Mouse (Mus musculus) MEL-GATA-1-ER (cell line): ENCODE measurements around the gene Olfr1156.

ENCODE experiments used
- DNase-seq: peaks from one replicate; pipeline ENCODE4 v3.0.0-alpha.2; 2012; ENCODE audit warnings: low read depth; ENCODE audit errors: extremely low read depth

Olfr1156 gene

DNA sequence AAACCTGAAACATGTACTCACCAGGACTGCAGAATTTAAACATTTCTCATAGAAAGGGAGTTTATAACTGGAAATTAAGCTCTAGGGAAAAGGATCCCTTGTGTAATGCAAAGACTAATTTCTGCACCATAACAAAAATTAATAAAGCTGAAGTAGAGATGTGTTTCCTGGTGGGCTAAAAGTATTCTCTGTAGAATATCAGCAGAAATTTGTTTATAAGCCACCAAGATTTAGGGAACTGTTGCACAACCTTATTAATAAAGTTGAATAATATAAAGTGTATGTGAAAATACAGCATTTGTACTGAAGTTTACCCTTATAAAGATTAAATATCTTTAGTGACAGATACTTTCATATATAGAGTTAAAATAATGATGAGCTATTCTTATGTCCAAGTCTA is at the start of gene Olfr1156:
Gene Olfr1156 (minus strand): TSS at position 101 of the 400 bp plus-strand sequence.
- DNase-seq = no peak

DNA sequence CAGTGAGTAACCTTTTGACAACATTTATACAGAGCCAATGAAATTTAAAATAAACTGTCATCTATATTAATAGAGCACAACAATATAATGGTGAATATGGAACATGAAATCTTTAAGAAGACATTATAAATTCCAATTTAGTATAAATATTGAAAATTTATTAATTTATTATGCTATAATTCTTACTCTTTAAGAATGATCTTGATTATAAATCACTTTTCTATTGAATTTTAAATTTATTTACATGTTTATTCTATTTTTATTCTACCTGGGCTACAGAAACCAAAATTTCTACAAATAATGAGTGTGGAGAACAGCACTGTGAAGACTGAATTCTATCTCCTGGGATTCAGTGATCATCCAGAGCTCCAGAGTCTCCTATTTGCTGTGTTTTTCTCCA is 36.9 kb upstream of the Olfr1156 start, which contains the start of gene Olfr1158:
Gene Olfr1158 (plus strand): TSS at position 301 of the 400 bp plus-strand sequence.
- no peak for DNase-seq

DNA sequence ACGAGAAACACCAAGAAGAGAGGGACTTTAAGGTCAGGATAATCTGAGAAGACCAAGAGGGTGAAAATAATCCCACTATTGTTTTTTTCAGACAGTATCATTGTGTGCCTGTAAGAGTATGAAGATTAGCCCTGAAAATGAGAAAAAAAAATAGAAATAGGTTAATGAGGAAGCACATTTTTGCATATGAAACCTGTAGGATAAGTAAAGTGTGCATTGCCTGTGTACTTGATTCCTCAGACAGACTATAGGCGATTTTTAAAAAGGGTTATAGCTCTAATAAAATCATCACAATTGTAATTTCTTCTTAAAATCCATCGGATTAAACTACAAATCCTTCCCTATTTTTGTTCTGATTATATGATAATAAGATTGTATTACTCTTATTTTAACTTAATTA is 21.7 kb upstream of the Olfr1156 start, which contains the start of gene Olfr74:
Gene Olfr74 (minus strand): TSS at position 101 of the 400 bp plus-strand sequence.
- no peak for DNase-seq

DNA sequence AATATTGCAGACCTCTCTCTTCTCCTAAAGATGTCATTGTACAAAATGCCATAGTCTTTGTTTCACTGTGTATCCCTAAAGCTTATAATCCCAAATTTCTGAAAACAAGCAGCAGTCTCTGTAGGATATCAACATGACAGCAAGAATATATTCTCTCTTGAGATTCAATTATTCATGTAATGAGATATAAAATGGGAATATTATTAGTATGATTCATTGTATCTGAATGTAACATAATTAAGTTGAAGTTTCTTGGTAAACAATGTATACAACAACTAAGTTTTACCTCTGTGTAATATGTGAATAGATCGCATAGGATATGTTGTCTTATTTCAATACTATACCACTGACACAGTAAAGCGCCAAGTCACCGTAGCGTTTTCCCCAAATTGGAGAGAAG is 15.3 kb upstream of the Olfr1156 start, which contains the start of gene Olfr1157:
Gene Olfr1157 (minus strand): TSS at position 101 of the 400 bp plus-strand sequence.
- DNase-seq = no peak

- DNase-seq = no peak
These were observed 7.9 kb downstream of the Olfr1156 start, which contains the start of gene Olfr1155 for GRCm38 (mm10) chr2:87945037-87945436. Gene Olfr1155 (minus strand): TSS chr2:87945137.

- DNase-seq = no peak
These were observed 47.8 kb downstream of the Olfr1156 start, which contains the start of gene Olfr1154 for GRCm38 (mm10) chr2:87905066-87905465. Gene Olfr1154 (minus strand): TSS chr2:87905166.
